Mouse (Mus musculus): ENCODE data around the gene Emc6. TPM values are rescaled to one million over a fixed set of nuclear protein-coding genes. Genes with fewer than 3 reads are reported as not detected.

Gene Emc6
- total and polyA plus RNA-seq, 3 experiments = 179 to 211 TPM; not detected in 1

DNA sequence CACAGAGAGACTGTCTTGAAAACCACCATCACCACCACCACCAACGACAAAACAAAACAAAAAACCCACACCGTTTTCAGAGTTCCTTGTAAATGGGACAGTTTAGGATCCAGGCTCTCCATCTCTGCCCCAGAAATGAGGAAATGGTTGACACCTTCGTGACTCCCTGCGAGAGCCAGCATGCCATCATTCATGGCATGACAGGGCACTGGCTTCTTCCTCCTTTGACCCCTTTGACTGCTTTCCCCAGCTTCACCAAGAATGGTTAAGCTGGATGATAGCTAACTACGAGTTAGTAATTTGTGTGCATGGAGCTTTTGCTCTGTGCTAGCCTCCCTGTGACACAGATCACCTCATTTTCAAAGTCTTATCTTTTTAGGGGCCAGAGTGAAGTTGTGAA lies 14.6 kb downstream of the Emc6 start:
- DNase-seq (ENCODE audit: low read depth, low spot score) = no peak
- H3K27me3 ChIP-seq (ENCODE audit: control insufficient read depth in 1 of 2, insufficient read depth in 2 of 2, low read length in 2 of 2) = no peaks in the 10 kb centered on the region; a peak in 1 of 4 replicates
- no peak overlapping the region for H3K27ac ChIP-seq (ENCODE audit: control insufficient read depth, low read depth, low read length)
- H3K79me2 ChIP-seq (ENCODE audit: control insufficient read depth, insufficient read depth, low read length, poor library complexity) = no peaks in the 10 kb centered on the region
- no peaks in the 10 kb centered on the region for H3K9me3 ChIP-seq (replicated peaks; ENCODE audit: insufficient read depth, low read length)
- H3K4me3 ChIP-seq (ENCODE audit: control insufficient read depth in 1 of 2, insufficient read depth in 1 of 2, low read depth in 2 of 2, low read length in 2 of 2) = no peak overlapping the region
- no peak overlapping the region for H3K9ac ChIP-seq (ENCODE audit: control insufficient read depth, low read depth, low read length, poor library complexity, severe bottlenecking)
- no peaks in the 10 kb centered on the region for H3K36me3 ChIP-seq (ENCODE audit: control insufficient read depth in 1 of 2, insufficient read depth in 2 of 2, low read length in 2 of 2)
- TF ChIP-seq ZMIZ1 (IDR thresholded peaks at IDR 0.05; ENCODE audit: low read depth, low read length) (no peak), CHD2 (IDR thresholded peaks at IDR 0.05; ENCODE audit: low read length) (no peak), TCF12 (IDR thresholded peaks at IDR 0.05; ENCODE audit: low read depth, low read length) (no peak), ZKSCAN1 (IDR thresholded peaks at IDR 0.05; ENCODE audit: low read depth, low read length) (no peak), MAFK (IDR thresholded peaks at IDR 0.05; ENCODE audit: borderline replicate concordance, low read depth, low read length) (no peak), TBP (IDR thresholded peaks at IDR 0.05; ENCODE audit: low read depth, low read length) (no peak), POLR2AphosphoS2 (IDR thresholded peaks at IDR 0.05; ENCODE audit: low read length) (no peak), E2F4 (IDR thresholded peaks at IDR 0.05; ENCODE audit: borderline replicate concordance, low read depth, low read length) (no peak), MAX (IDR thresholded peaks at IDR 0.05; ENCODE audit: low read length) (no peak)
- H3K4me1 ChIP-seq (ENCODE audit: control insufficient read depth in 1 of 2, insufficient read depth in 2 of 2, low read length in 2 of 2) = no peaks in the 10 kb centered on the region

GRCm38 (mm10) chr11:73161616-73162015 lies 15.2 kb downstream of the Emc6 start:
- H3K27me3 ChIP-seq (ENCODE audit: control insufficient read depth in 1 of 2, insufficient read depth in 2 of 2, low read length in 2 of 2) = no peaks in the 10 kb centered on the region; a peak in 1 of 4 replicates
- H3K79me2 ChIP-seq (ENCODE audit: control insufficient read depth, insufficient read depth, low read length, poor library complexity) = no peaks in the 10 kb centered on the region
- TF ChIP-seq RAD21 (IDR thresholded peaks at IDR 0.05; ENCODE audit: low read depth, low read length) = no peak
- TF ChIP-seq ZMIZ1 (IDR thresholded peaks at IDR 0.05; ENCODE audit: low read depth, low read length) = no peak
- TF ChIP-seq GABPA (IDR thresholded peaks at IDR 0.05; ENCODE audit: low read depth, low read length) = no peak
- no peak for TF ChIP-seq POLR2A (IDR thresholded peaks at IDR 0.05; ENCODE audit: control insufficient read depth in 1 of 2, insufficient read depth in 1 of 2, low read depth in 1 of 2, low read length in 2 of 2, poor library complexity in 1 of 2)
- no peak for TF ChIP-seq SMC3 (IDR thresholded peaks at IDR 0.05; ENCODE audit: low read depth, low read length)
- TF ChIP-seq SIN3A (IDR thresholded peaks at IDR 0.05; ENCODE audit: low read length) = no peak
- no peak for TF ChIP-seq NELFE (IDR thresholded peaks at IDR 0.05; ENCODE audit: low read depth, low read length)
- TF ChIP-seq ETS1 (IDR thresholded peaks at IDR 0.05; ENCODE audit: low read depth, low read length) = no peak
- no peak for TF ChIP-seq TAL1 (IDR thresholded peaks at IDR 0.05; ENCODE audit: low read length)
- no peak for TF ChIP-seq HCFC1 (IDR thresholded peaks at IDR 0.05; ENCODE audit: low read depth, low read length)
- TF ChIP-seq MEF2A (IDR thresholded peaks at IDR 0.05; ENCODE audit: extremely low read depth, insufficient replicate concordance, low read depth, low read length, poor library complexity, severe bottlenecking) = no peak
- H3K27ac ChIP-seq (ENCODE audit: control insufficient read depth, low read depth, low read length) = no peak overlapping the region
- no peaks in the 10 kb centered on the region for H3K9me3 ChIP-seq (replicated peaks; ENCODE audit: insufficient read depth, low read length)
- no peak overlapping the region for H3K4me3 ChIP-seq (ENCODE audit: control insufficient read depth in 1 of 2, insufficient read depth in 1 of 2, low read depth in 2 of 2, low read length in 2 of 2)
- H3K36me3 ChIP-seq (ENCODE audit: control insufficient read depth in 1 of 2, insufficient read depth in 2 of 2, low read length in 2 of 2) = no peaks in the 10 kb centered on the region
- no peak overlapping the region for H3K9ac ChIP-seq (ENCODE audit: control insufficient read depth, low read depth, low read length, poor library complexity, severe bottlenecking)
- no peaks in the 10 kb centered on the region for H3K4me1 ChIP-seq (ENCODE audit: control insufficient read depth in 1 of 2, insufficient read depth in 2 of 2, low read length in 2 of 2)
- DNase-seq (ENCODE audit: low read depth, low spot score) = no peak

All from MEL (cell line).